Comparison of ENCODE assay signal across 8 mouse cellular contexts in the genomic region with DNA sequence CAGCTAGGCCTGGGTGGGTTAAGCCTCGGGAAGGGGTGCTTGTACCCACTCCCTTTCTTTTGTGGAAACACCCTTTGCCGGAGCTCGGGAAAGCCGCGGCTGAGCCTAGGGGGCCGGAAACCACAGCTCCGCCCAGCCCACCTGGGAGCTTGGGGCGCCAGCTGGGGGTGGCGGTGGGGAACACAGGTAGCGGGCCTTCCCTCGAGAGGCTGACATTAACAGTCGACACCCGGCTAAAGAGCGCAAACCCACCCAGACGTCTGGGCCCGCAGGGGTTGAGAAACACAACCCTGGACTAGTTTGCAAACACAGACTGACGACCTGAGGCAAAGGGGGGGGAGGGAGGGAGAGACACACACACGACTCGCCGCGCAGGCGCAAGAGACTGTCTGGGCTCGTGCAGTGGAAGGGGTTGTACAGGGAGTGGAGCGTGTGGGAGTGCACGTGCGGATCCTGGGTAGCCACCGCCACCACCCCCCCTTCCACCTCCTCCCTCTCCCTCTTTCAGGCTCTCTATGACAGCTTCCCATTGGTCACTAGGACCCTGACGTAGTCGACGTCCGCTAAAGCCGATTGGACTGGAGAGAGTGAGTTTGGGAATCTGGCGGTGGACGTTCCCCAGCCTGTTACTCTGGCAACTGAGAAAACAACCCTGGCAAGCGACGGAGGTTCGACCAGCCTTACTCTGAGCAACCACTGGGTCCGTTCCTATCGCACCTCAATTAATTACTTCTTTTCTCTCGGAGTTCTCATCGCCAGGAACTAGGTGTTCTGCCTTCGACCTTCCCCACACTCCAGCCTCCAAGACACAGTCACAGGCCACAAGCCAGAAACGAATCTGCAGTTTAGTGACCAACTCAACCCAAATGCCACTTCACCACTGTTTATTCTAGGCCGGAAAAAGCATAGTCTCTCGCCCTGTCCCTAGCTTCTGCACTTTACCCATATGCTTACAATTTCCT. TPM values are rescaled to one million over a fixed set of nuclear protein-coding genes. Genes with fewer than 3 reads are reported as not detected.
DNase-seq lines count a peak whose midpoint lies in the region; ATAC-seq and TF ChIP-seq lines count a peak whose summit lies in the region.

No protein-coding gene starts in this region.

- WGBS in forebrain, embryonic 15.5 days: under 1% methylated on average over 45 of the region's 45 CpGs
- WGBS in neural tube, embryonic 14.5 days: 2% methylated on average over 40 of the region's 45 CpGs

- H3K4me1 ChIP-seq in ES-E14 (ENCODE audit: control insufficient read depth in 2 of 2, insufficient read depth in 2 of 2, low read length in 2 of 2, poor library complexity in 1 of 2): peaks cover 6 to 28% of the 10 kb centered on the region in 2 experiments
- H3K4me1 ChIP-seq in forebrain, embryonic 15.5 days: peaks cover 67% of the 10 kb centered on the region
- peaks cover 42% of the 10 kb centered on the region for H3K4me1 ChIP-seq in neural tube, embryonic 14.5 days (ENCODE audit: control insufficient read depth, insufficient read depth, low read length)

- peak overlapping the region; percentile 98 for H3K4me2 ChIP-seq in forebrain, embryonic 15.5 days (replicated peaks)
- peak overlapping the region; percentile 99 for H3K4me2 ChIP-seq in neural tube, embryonic 14.5 days (ENCODE audit: low read depth, low read length)

- in situ Hi-C loops in ES-E14 (cut with MboI; ENCODE audit: low sequenced_read_pairs in 2 of 2, unreplicated experiment in 2 of 2): no loop called here

- H3K9me3 ChIP-seq in ES-E14 (ENCODE audit: control insufficient read depth, insufficient read depth, low read depth, low read length): no peaks in the 10 kb centered on the region
- no peaks in the 10 kb centered on the region for H3K9me3 ChIP-seq in forebrain, embryonic 15.5 days
- H3K9me3 ChIP-seq in neural tube, embryonic 14.5 days (ENCODE audit: control insufficient read depth, low read length): no peaks in the 10 kb centered on the region

- DNase-seq in ES-E14 (ENCODE audit: low read depth, low spot score): peak; percentile 95
- DNase-seq in cerebellum, adult 18-20 months: peak; percentile 89 to 97
- peak; percentile 93 for DNase-seq in heart, postnatal 25 days (ENCODE audit: low spot score)
- peak; percentile 91 for DNase-seq in layer of hippocampus, adult 11-12 months (ENCODE audit: low spot score)
- peak; percentile 95 to 97 for DNase-seq in lung, adult 18-20 months
- DNase-seq in testis, postnatal 10 days (ENCODE audit: low spot score): peak; percentile 94

- intact Hi-C loops in heart, postnatal 25 days (cut with DNase I): loop anchor here (1.0 kb wide), 1 partner anchor 8 kb away; no protein-coding TSS in a partner anchor

- H3K4me3 ChIP-seq in ES-E14 (ENCODE audit: insufficient read depth in 1 of 2, low read depth in 1 of 2, low read length in 2 of 2, poor library complexity in 1 of 2, severe bottlenecking in 1 of 2): peak overlapping the region; percentile 71 to 79
- H3K4me3 ChIP-seq in forebrain, embryonic 15.5 days: peak overlapping the region; percentile 79
- H3K4me3 ChIP-seq in neural tube, embryonic 14.5 days (ENCODE audit: low read depth, low read length): peak overlapping the region; percentile 83

- ATAC-seq in forebrain, embryonic 15.5 days (replicated peaks): peak; percentile 92
- peak; percentile 91 for ATAC-seq in neural tube, embryonic 14.5 days (ENCODE audit: low read depth)

- H3K36me3 ChIP-seq in ES-E14 (ENCODE audit: control insufficient read depth, insufficient read depth, low read length, poor library complexity, severe bottlenecking): no peaks in the 10 kb centered on the region
- H3K36me3 ChIP-seq in forebrain, embryonic 15.5 days: no peaks in the 10 kb centered on the region
- H3K36me3 ChIP-seq in neural tube, embryonic 14.5 days (ENCODE audit: control insufficient read depth, insufficient read depth, low read length): no peaks in the 10 kb centered on the region

- H3K9ac ChIP-seq in ES-E14 (ENCODE audit: insufficient read depth, low read depth, low read length, poor library complexity, severe bottlenecking): peak overlapping the region; percentile 85
- peak overlapping the region; percentile 49 for H3K9ac ChIP-seq in forebrain, embryonic 15.5 days (replicated peaks)
- H3K9ac ChIP-seq in neural tube, embryonic 14.5 days (replicated peaks; ENCODE audit: low read depth, low read length): peak overlapping the region; percentile 64

- peak overlapping the region; percentile 85 for H3K27ac ChIP-seq in ES-E14 (ENCODE audit: insufficient read depth, low read depth, low read length, poor library complexity, severe bottlenecking)
- peak overlapping the region; percentile 99 for H3K27ac ChIP-seq in forebrain, embryonic 15.5 days (replicated peaks)
- H3K27ac ChIP-seq in neural tube, embryonic 14.5 days (ENCODE audit: low read depth, low read length): peak overlapping the region; percentile 99

- peaks cover 31% of the 10 kb centered on the region for H3K27me3 ChIP-seq in forebrain, embryonic 15.5 days
- H3K27me3 ChIP-seq in neural tube, embryonic 14.5 days (ENCODE audit: control insufficient read depth, insufficient read depth, low read length): peaks cover 14% of the 10 kb centered on the region; the same call in 1 of the 2 replicates

TF ChIP-seq in ES-E14, 5 proteins besides CTCF, POLR2A, EP300 and RAD21:
- TF ChIP-seq MAFK (IDR thresholded peaks at IDR 0.05; ENCODE audit: insufficient read depth, low read depth, low read length): no peak
- no peak for TF ChIP-seq CHD2 (IDR thresholded peaks at IDR 0.05; ENCODE audit: low read depth, low read length)
- no peak for TF ChIP-seq ZC3H11A (IDR thresholded peaks at IDR 0.05; ENCODE audit: borderline replicate concordance, low read depth, low read length)
- TF ChIP-seq ZNF384 (IDR thresholded peaks at IDR 0.05; ENCODE audit: low read depth, low read length): no peak
- TF ChIP-seq HCFC1 (IDR thresholded peaks at IDR 0.05; ENCODE audit: borderline replicate concordance, insufficient read depth, low read length): no peak

RNA-seq across cellular contexts. Expression of gene Kdm6b, which starts 5.3 kb away (rescaled TPM):
- total RNA-seq in ES-E14 (2012; rRNA removed): 7.9 and 9.4 TPM in 2 replicates
- 56.6 and 58.9 TPM in 2 replicates for polyA plus RNA-seq in forebrain, embryonic 15.5 days (2015; fragmentation: Nextera tagmentation; extraction: Ambion mirVana)
- total RNA-seq in heart, postnatal 25 days (2021): 10 to 100 TPM; 25.6 to 30.3 TPM
- polyA plus RNA-seq in neural tube, embryonic 14.5 days (2014; fragmentation: Nextera tagmentation; extraction: Ambion mirVana): 36.1 and 37.5 TPM in 2 replicates

RNA-seq across cellular contexts. Expression of gene Tmem88, which starts 20.7 kb away (rescaled TPM):
- 23.9 and 43.3 TPM in 2 replicates for total RNA-seq in ES-E14 (2012; rRNA removed)
- 5.9 and 6.7 TPM in 2 replicates for polyA plus RNA-seq in forebrain, embryonic 15.5 days (2015; fragmentation: Nextera tagmentation; extraction: Ambion mirVana)
- 10 to 100 TPM; 22.5 to 23.7 TPM for total RNA-seq in heart, postnatal 25 days (2021)
- polyA plus RNA-seq in neural tube, embryonic 14.5 days (2014; fragmentation: Nextera tagmentation; extraction: Ambion mirVana): 2.3 and 5.3 TPM in 2 replicates

RNA-seq across cellular contexts. Expression of gene Cyb5d1, which starts 23.3 kb away (rescaled TPM):
- total RNA-seq in ES-E14 (2012; rRNA removed): 18.8 and 29.0 TPM in 2 replicates
- polyA plus RNA-seq in forebrain, embryonic 15.5 days (2015; fragmentation: Nextera tagmentation; extraction: Ambion mirVana): 44.3 and 45.9 TPM in 2 replicates
- total RNA-seq in heart, postnatal 25 days (2021): 10 to 100 TPM; 26.1 to 29.3 TPM
- polyA plus RNA-seq in neural tube, embryonic 14.5 days (2014; fragmentation: Nextera tagmentation; extraction: Ambion mirVana): 21.3 and 29.9 TPM in 2 replicates

RNA-seq across cellular contexts. Expression of gene Naa38, which starts 23.5 kb away (rescaled TPM):
- total RNA-seq in ES-E14 (2012; rRNA removed): 191 and 202 TPM in 2 replicates
- 89.4 and 91.9 TPM in 2 replicates for polyA plus RNA-seq in forebrain, embryonic 15.5 days (2015; fragmentation: Nextera tagmentation; extraction: Ambion mirVana)
- total RNA-seq in heart, postnatal 25 days (2021): 10 to 100 TPM; 97.5 to 99.2 TPM
- 112 and 132 TPM in 2 replicates for polyA plus RNA-seq in neural tube, embryonic 14.5 days (2014; fragmentation: Nextera tagmentation; extraction: Ambion mirVana)

RNA-seq across cellular contexts. Expression of gene Chd3, which starts 49.6 kb away (rescaled TPM):
- total RNA-seq in ES-E14 (2012; rRNA removed): 21.6 and 27.0 TPM in 2 replicates
- polyA plus RNA-seq in forebrain, embryonic 15.5 days (2015; fragmentation: Nextera tagmentation; extraction: Ambion mirVana): 127 and 138 TPM in 2 replicates
- 10 to 100 TPM; 26.4 to 27.9 TPM for total RNA-seq in heart, postnatal 25 days (2021)
- 86.0 and 89.6 TPM in 2 replicates for polyA plus RNA-seq in neural tube, embryonic 14.5 days (2014; fragmentation: Nextera tagmentation; extraction: Ambion mirVana)

Comparison
In these comparisons a context has a peak if more than half of its experiments do, and no peak if none do; other contexts are left out.
1. Peak in every context shown above with its lines: DNase-seq, ATAC-seq, H3K4me3 ChIP-seq and H3K27ac ChIP-seq.